Mouse (Mus musculus) E14TG2a.4 (cell line): Measurements from ENCODE around the gene Adrb1.

Experiments used
- CTCF ChIP-seq: conservative IDR thresholded peaks from 2 replicates; pipeline ENCODE4 v1.5.1; 2014; ENCODE audit warnings: low read length
- NANOG ChIP-seq: IDR thresholded peaks from 2 replicates; pipeline ENCODE4 v1.6.1; 2014; ENCODE audit warnings: borderline replicate concordance, low read length, mixed read lengths
- POU5F1 ChIP-seq: IDR thresholded peaks from 2 replicates; pipeline ENCODE4 v1.6.1; 2014; ENCODE audit warnings: low read length, borderline replicate concordance

- TF ChIP-seq CTCF (no peak), POU5F1 (no peak), NANOG (no peak)
Measured at GRCm38 (mm10) chr19:56774971-56775892, 53.2 kb downstream of the Adrb1 start.
